In genomic region chr13:40737099-40737498, GRCm38 (mm10) we compare ENCODE assay signal across 12 mouse cellular contexts. TPM values are rescaled to one million over a fixed set of nuclear protein-coding genes. Genes with fewer than 3 reads are reported as not detected.
DNase-seq lines count a peak whose midpoint lies in the region; ATAC-seq and TF ChIP-seq lines count a peak whose summit lies in the region.
"Had no signal": no experiment of that assay in that cellular context is flagged by ENCODE, and none has a peak within 500 bp of the region (broad histone marks: within the 10 kb centered on the region; RNA-seq: fewer than 3 reads in every experiment).

No protein-coding gene starts in this region.

- peak; percentile 45 for DNase-seq in forebrain, embryonic 10.5 days (ENCODE audit: extremely low spot score, low spot score)
- DNase-seq in forebrain, postnatal 0 days: no peak
- DNase-seq in kidney, postnatal 0 days (ENCODE audit: low spot score): no peak
- no peak for DNase-seq in kidney, adult 9 months
- DNase-seq in mesoderm, embryonic 11.5 days (ENCODE audit: low read depth, low spot score): peak; percentile 19
- DNase-seq in urinary bladder, adult 18-20 months (ENCODE audit: low spot score in 2 of 2): no peak
- no peak for DNase-seq in thymus, postnatal 36 days
- DNase-seq: cerebellum, adult 18-20 months had no signal

- H3K9me3 ChIP-seq in forebrain, embryonic 10.5 days: no peaks in the 10 kb centered on the region
- H3K9me3 ChIP-seq in forebrain, postnatal 0 days (ENCODE audit: low read length): no peaks in the 10 kb centered on the region
- H3K9me3 ChIP-seq in kidney, postnatal 0 days (replicated peaks; ENCODE audit: low read length): no peaks in the 10 kb centered on the region
- H3K9me3 ChIP-seq: liver, embryonic 12.5 days; midbrain, embryonic 13.5 days had no signal

- H3K36me3 ChIP-seq in forebrain, embryonic 10.5 days (replicated peaks): no peaks in the 10 kb centered on the region
- no peaks in the 10 kb centered on the region for H3K36me3 ChIP-seq in forebrain, postnatal 0 days (ENCODE audit: insufficient read depth)
- no peaks in the 10 kb centered on the region for H3K36me3 ChIP-seq in kidney, postnatal 0 days (ENCODE audit: insufficient read depth, low read length)
- H3K36me3 ChIP-seq: liver, embryonic 12.5 days; midbrain, embryonic 13.5 days had no signal

- no peak for TF ChIP-seq CTCF in forebrain, postnatal 0 days (IDR thresholded peaks at IDR 0.05; ENCODE audit: low read depth)
- no peak for TF ChIP-seq CTCF in kidney, postnatal 0 days (IDR thresholded peaks at IDR 0.05; ENCODE audit: low read depth)

- peaks cover 54% of the 10 kb centered on the region for H3K4me1 ChIP-seq in forebrain, embryonic 10.5 days
- H3K4me1 ChIP-seq in forebrain, postnatal 0 days (ENCODE audit: insufficient read depth): no peaks in the 10 kb centered on the region
- H3K4me1 ChIP-seq in kidney, postnatal 0 days (replicated peaks; ENCODE audit: insufficient read depth, low read length): peaks cover 6% of the 10 kb centered on the region; the same call in 1 of the 2 replicates

- no peak overlapping the region for H3K27ac ChIP-seq in forebrain, embryonic 10.5 days
- H3K27ac ChIP-seq in forebrain, postnatal 0 days (ENCODE audit: low read depth, low read length): no peak overlapping the region
- peak overlapping the region; percentile 83 for H3K27ac ChIP-seq in kidney, postnatal 0 days
- H3K27ac ChIP-seq: liver, embryonic 12.5 days; midbrain, embryonic 13.5 days had no signal

- H3K9ac ChIP-seq in forebrain, postnatal 0 days: no peak overlapping the region
- H3K9ac ChIP-seq in kidney, postnatal 0 days (ENCODE audit: low read depth, low read length): peak overlapping the region; percentile 47; the same call in 1 of the 2 replicates
- H3K9ac ChIP-seq: liver, embryonic 12.5 days; midbrain, embryonic 13.5 days had no signal

- peaks cover 100% of the 10 kb centered on the region for H3K27me3 ChIP-seq in forebrain, embryonic 10.5 days (ENCODE audit: poor library complexity, severe bottlenecking)
- peaks cover 89% of the 10 kb centered on the region for H3K27me3 ChIP-seq in forebrain, postnatal 0 days (ENCODE audit: insufficient read depth, low read length)
- peaks cover 84% of the 10 kb centered on the region for H3K27me3 ChIP-seq in kidney, postnatal 0 days (ENCODE audit: insufficient read depth, low read length)

- H3K4me3 ChIP-seq in forebrain, embryonic 10.5 days: no peak overlapping the region
- H3K4me3 ChIP-seq in forebrain, postnatal 0 days (ENCODE audit: low read depth, low read length): no peak overlapping the region
- peak overlapping the region; percentile 23 for H3K4me3 ChIP-seq in kidney, postnatal 0 days (replicated peaks; ENCODE audit: low read depth, low read length)
- H3K4me3 ChIP-seq: liver, embryonic 12.5 days; midbrain, embryonic 13.5 days had no signal

- no peak overlapping the region for H3K4me2 ChIP-seq in forebrain, postnatal 0 days (ENCODE audit: low read depth)
- peak overlapping the region; percentile 52 for H3K4me2 ChIP-seq in kidney, postnatal 0 days (ENCODE audit: low read length)
- H3K4me2 ChIP-seq: liver, embryonic 12.5 days; midbrain, embryonic 13.5 days had no signal

- WGBS in forebrain, embryonic 10.5 days: 2% methylated on average over 15 of the region's 15 CpGs
- WGBS in forebrain, postnatal 0 days: 12% methylated on average over 15 of the region's 15 CpGs
- WGBS in kidney, postnatal 0 days: 18% methylated on average over 15 of the region's 15 CpGs

- no peak for ATAC-seq in forebrain, postnatal 0 days
- ATAC-seq in kidney, postnatal 0 days (replicated peaks; ENCODE audit: low FRiP score, low read depth): no peak
- ATAC-seq in granulocyte monocyte progenitor cell, adult 5-6 weeks (replicated peaks; ENCODE audit: poor library complexity, severe bottlenecking): peak; percentile 74
- ATAC-seq: hindbrain, embryonic 16.5 days; liver, embryonic 12.5 days had no signal

RNA-seq across cellular contexts. Expression of gene Tfap2a, which starts 1.1 kb away (rescaled TPM):
- 5.1 and 5.3 TPM in 2 replicates for polyA plus RNA-seq in forebrain, embryonic 10.5 days (2016; fragmentation: Nextera tagmentation; extraction: Ambion mirVana)
- total RNA-seq in forebrain, postnatal 0 days (2014; rRNA removed): 0.38 TPM in 1 of 2 replicates, not detected in the other
- polyA plus RNA-seq in forebrain, postnatal 0 days (2015; fragmentation: Nextera tagmentation; extraction: Ambion mirVana): 0.18 and 0.28 TPM in 2 replicates
- 2.5 and 2.9 TPM in 2 replicates for polyA plus RNA-seq in kidney, postnatal 0 days (2015; fragmentation: Nextera tagmentation; extraction: Ambion mirVana)
- not detected in 2 replicates for total RNA-seq in granulocyte monocyte progenitor cell, adult 5-6 weeks (2014; fragmentation: Nextera tagmentation)
- total RNA-seq in granulocyte monocyte progenitor cell, adult 5-6 weeks (2017): not detected in 2 replicates

Comparison
In these comparisons a context has a peak if more than half of its experiments do, and no peak if none do; other contexts are left out.
1. DNase-seq: peak in forebrain, embryonic 10.5 days (single experiment) and mesoderm, embryonic 11.5 days (single experiment); none in forebrain, postnatal 0 days (single experiment), kidney, postnatal 0 days (single experiment), kidney, adult 9 months (single experiment), urinary bladder, adult 18-20 months (0 of 2) and thymus, postnatal 36 days (0 of 2).